Mouse (Mus musculus) v-Abl transformed pro-B cells (cell line): ENCODE data around the gene Trap1.
"Not testable (repeated sequence)": the region's sequence is repeated elsewhere in the genome, so short reads cannot be mapped to it uniquely, and the experiment has no call there.

ENCODE experiments used
- in situ Hi-C, 2 experiments: fragments of 400-800 bp; cut with MboI; formaldehyde crosslinking; loops; one replicate each; pipeline ENCODE4 v1.15.1; 2025; ENCODE audit not compliant: unreplicated experiment in 2 of 2

Trap1 gene

GRCm38 (mm10) chr16:4037690-4038089 lies 39.9 kb downstream of the Trap1 start:
- in situ Hi-C loops = no loop called here

GRCm38 (mm10) chr16:4036807-4037206 lies 40.8 kb downstream of the Trap1 start, which contains the start of gene Dnase1:
Gene Dnase1, plus strand, starts transcription at chr16:4036942.
- in situ Hi-C loops = no loop called here

- in situ Hi-C loops = no loop called here
Measured at GRCm38 (mm10) chr16:4035575-4035974, 42.1 kb downstream of the Trap1 start.

GRCm38 (mm10) chr16:4034476-4034875 lies 43.2 kb downstream of the Trap1 start:
- in situ Hi-C loops = no loop called here

- in situ Hi-C loops = no loop called here
Measured at GRCm38 (mm10) chr16:4033971-4034370, 43.7 kb downstream of the Trap1 start.

- in situ Hi-C loops = no loop called here
Measured at GRCm38 (mm10) chr16:4032341-4032748, 45.3 kb downstream of the Trap1 start.

- in situ Hi-C loops = no loop called here
Measured at GRCm38 (mm10) chr16:4031441-4032274, 46.0 kb downstream of the Trap1 start.

- in situ Hi-C loops = no loop called here
Measured at GRCm38 (mm10) chr16:4030501-4030900, 47.1 kb downstream of the Trap1 start.

- in situ Hi-C loops = no loop called here
Measured at GRCm38 (mm10) chr16:4029371-4029841, 48.2 kb downstream of the Trap1 start.

GRCm38 (mm10) chr16:4027211-4027610 lies 50.4 kb downstream of the Trap1 start:
- in situ Hi-C loops = no loop called here

- in situ Hi-C loops = no loop called here
Measured at GRCm38 (mm10) chr16:4026672-4027071, 51.0 kb downstream of the Trap1 start.

- in situ Hi-C loops = no loop called here
Measured at GRCm38 (mm10) chr16:4022719-4023118, 54.9 kb downstream of the Trap1 start.

- in situ Hi-C loops = no loop called here
Measured at GRCm38 (mm10) chr16:4021241-4021640, 56.4 kb downstream of the Trap1 start.

- in situ Hi-C loops = not testable (repeated sequence)
Measured at GRCm38 (mm10) chr16:4017466-4017865, 60.2 kb downstream of the Trap1 start.

GRCm38 (mm10) chr16:4016786-4017185 lies 60.8 kb downstream of the Trap1 start:
- in situ Hi-C loops = not testable (repeated sequence)

GRCm38 (mm10) chr16:4014040-4014668 lies 63.5 kb downstream of the Trap1 start:
- in situ Hi-C loops = no loop called here

- in situ Hi-C loops = no loop called here
Measured at GRCm38 (mm10) chr16:4012882-4013570, 64.6 kb downstream of the Trap1 start.

- in situ Hi-C loops = loop anchor here (5.0 to 10.0 kb wide), 2 partner anchors 166 to 259 kb away; partner anchors contain the start of gene Zfp263 (in 2 of the 2)
Measured at GRCm38 (mm10) chr16:4003489-4004398, 73.9 kb downstream of the Trap1 start, which contains the start of gene Slx4. Gene Slx4, minus strand, starts transcription at chr16:4003770.
